ENCODE assay signal across 8 mouse cellular contexts in the genomic region with DNA sequence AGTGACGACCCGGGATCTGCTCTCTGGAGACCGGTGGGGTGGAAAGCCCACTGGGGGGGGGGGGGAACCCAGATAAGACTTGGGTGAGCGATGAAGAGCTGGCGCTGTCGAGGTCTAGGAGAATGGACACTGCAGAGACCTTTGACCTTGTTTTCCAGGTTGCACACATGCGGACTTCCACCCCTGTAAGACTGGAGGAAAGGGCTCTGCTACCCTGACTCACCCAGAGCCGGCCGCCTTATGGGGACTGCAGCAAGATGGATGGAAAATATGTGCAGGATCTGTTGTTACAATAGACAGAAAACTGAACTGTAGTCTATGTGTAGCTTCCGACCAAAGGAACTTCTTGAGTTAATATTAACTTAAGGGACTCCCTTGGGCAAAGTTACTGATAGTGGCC. TPM values are rescaled to one million over a fixed set of nuclear protein-coding genes. Genes with fewer than 3 reads are reported as not detected.
DNase-seq lines count a peak whose midpoint lies in the region; ATAC-seq lines count a peak whose summit lies in the region.

No protein-coding gene starts in this region.

- H3K27me3 ChIP-seq in kidney, embryonic 15.5 days, result no peaks in the 10 kb centered on the region
- H3K27me3 ChIP-seq in forebrain, embryonic 10.5 days (ENCODE audit: poor library complexity, severe bottlenecking), result no peaks in the 10 kb centered on the region
- H3K27me3 ChIP-seq in limb, embryonic 15.5 days, result no peaks in the 10 kb centered on the region

- 2% methylated on average over 10 of the region's 10 CpGs for WGBS in kidney, embryonic 15.5 days
- WGBS in forebrain, embryonic 10.5 days, result under 1% methylated on average over 10 of the region's 10 CpGs
- 2% methylated on average over 9 of the region's 10 CpGs for WGBS in limb, embryonic 15.5 days

- peak overlapping the region; percentile 84 for H3K9ac ChIP-seq in kidney, embryonic 15.5 days
- peak overlapping the region; percentile 90 for H3K9ac ChIP-seq in limb, embryonic 15.5 days

- no peaks in the 10 kb centered on the region for H3K9me3 ChIP-seq in kidney, embryonic 15.5 days (replicated peaks)
- no peaks in the 10 kb centered on the region for H3K9me3 ChIP-seq in forebrain, embryonic 10.5 days
- no peaks in the 10 kb centered on the region for H3K9me3 ChIP-seq in limb, embryonic 15.5 days

- ATAC-seq in kidney, embryonic 15.5 days (replicated peaks; ENCODE audit: low FRiP score), result peak; percentile 68
- ATAC-seq in limb, embryonic 15.5 days (ENCODE audit: insufficient number of reproducible peaks, low FRiP score, low TSS enrichment, low read depth), result 0 out of 2 replicates have a peak, but pooled peaks have one; percentile 7

- peak overlapping the region; percentile 99 for H3K27ac ChIP-seq in kidney, embryonic 15.5 days
- peak overlapping the region; percentile 99 for H3K27ac ChIP-seq in forebrain, embryonic 10.5 days
- H3K27ac ChIP-seq in limb, embryonic 15.5 days, result peak overlapping the region; percentile 99

- peaks cover 7% of the 10 kb centered on the region; the same call in 1 of the 2 replicates for H3K36me3 ChIP-seq in kidney, embryonic 15.5 days
- peaks cover 7% of the 10 kb centered on the region for H3K36me3 ChIP-seq in forebrain, embryonic 10.5 days (replicated peaks)
- 0 out of 2 replicates have a peak, but pooled peaks cover 4% of the 10 kb centered on the region for H3K36me3 ChIP-seq in limb, embryonic 15.5 days

- no peak for DNase-seq in kidney, postnatal 14 days
- peak; percentile 63 for DNase-seq in NIH3T3 (ENCODE audit: low read depth)
- no peak for DNase-seq in forebrain, embryonic 10.5 days (ENCODE audit: extremely low spot score, low spot score)
- peak; percentile 55 for DNase-seq in testis, postnatal 10 days (ENCODE audit: low spot score)
- no peak for DNase-seq in right cerebral cortex, adult 2 months (ENCODE audit: low spot score in 2 of 2)
- no peak for DNase-seq in right cerebral cortex, postnatal 14 days

- H3K4me2 ChIP-seq in kidney, embryonic 15.5 days, result peak overlapping the region; percentile 69
- H3K4me2 ChIP-seq in limb, embryonic 15.5 days, result peak overlapping the region; percentile 56

- H3K4me3 ChIP-seq in kidney, embryonic 15.5 days (replicated peaks), result peak overlapping the region; percentile 96
- H3K4me3 ChIP-seq in forebrain, embryonic 10.5 days, result peak overlapping the region; percentile 80
- peak overlapping the region; percentile 91 for H3K4me3 ChIP-seq in limb, embryonic 15.5 days

- peaks cover 11% of the 10 kb centered on the region for H3K4me1 ChIP-seq in kidney, embryonic 15.5 days
- peaks cover 35% of the 10 kb centered on the region for H3K4me1 ChIP-seq in forebrain, embryonic 10.5 days
- peaks cover 4% of the 10 kb centered on the region; the same call in 1 of the 2 replicates for H3K4me1 ChIP-seq in limb, embryonic 15.5 days

RNA-seq across cellular contexts. Expression of a gene that starts 0.4 kb away (rescaled TPM):
- 66.2 and 68.1 TPM in 2 replicates for polyA plus RNA-seq in kidney, embryonic 15.5 days (2015; fragmentation: Nextera tagmentation; extraction: Ambion mirVana)
- 52.3 and 52.4 TPM in 2 replicates for polyA plus RNA-seq in forebrain, embryonic 10.5 days (2016; fragmentation: Nextera tagmentation; extraction: Ambion mirVana)
- polyA plus RNA-seq in limb, embryonic 15.5 days (2015; fragmentation: Nextera tagmentation; extraction: Ambion mirVana), result 63.8 and 64.8 TPM in 2 replicates

RNA-seq across cellular contexts. Expression of a gene that starts 8.9 kb away (rescaled TPM):
- 11.1 and 12.3 TPM in 2 replicates for polyA plus RNA-seq in kidney, embryonic 15.5 days (2015; fragmentation: Nextera tagmentation; extraction: Ambion mirVana)
- 11.0 and 12.3 TPM in 2 replicates for polyA plus RNA-seq in forebrain, embryonic 10.5 days (2016; fragmentation: Nextera tagmentation; extraction: Ambion mirVana)
- polyA plus RNA-seq in limb, embryonic 15.5 days (2015; fragmentation: Nextera tagmentation; extraction: Ambion mirVana), result 9.9 and 11.6 TPM in 2 replicates

RNA-seq across cellular contexts. Expression of a gene that starts 9.0 kb away (rescaled TPM):
- polyA plus RNA-seq in kidney, embryonic 15.5 days (2015; fragmentation: Nextera tagmentation; extraction: Ambion mirVana), result 3.7 and 4.9 TPM in 2 replicates
- 3.1 and 3.5 TPM in 2 replicates for polyA plus RNA-seq in forebrain, embryonic 10.5 days (2016; fragmentation: Nextera tagmentation; extraction: Ambion mirVana)
- 1.8 and 2.5 TPM in 2 replicates for polyA plus RNA-seq in limb, embryonic 15.5 days (2015; fragmentation: Nextera tagmentation; extraction: Ambion mirVana)

RNA-seq across cellular contexts. Expression of a gene that starts 42.3 kb away (rescaled TPM):
- polyA plus RNA-seq in kidney, embryonic 15.5 days (2015; fragmentation: Nextera tagmentation; extraction: Ambion mirVana), result 11.6 and 15.7 TPM in 2 replicates
- polyA plus RNA-seq in forebrain, embryonic 10.5 days (2016; fragmentation: Nextera tagmentation; extraction: Ambion mirVana), result 13.4 and 16.9 TPM in 2 replicates
- polyA plus RNA-seq in limb, embryonic 15.5 days (2015; fragmentation: Nextera tagmentation; extraction: Ambion mirVana), result 12.8 and 14.3 TPM in 2 replicates

RNA-seq across cellular contexts. Expression of a gene that starts 45.1 kb away (rescaled TPM):
- polyA plus RNA-seq in kidney, embryonic 15.5 days (2015; fragmentation: Nextera tagmentation; extraction: Ambion mirVana), result 60.0 and 65.0 TPM in 2 replicates
- polyA plus RNA-seq in forebrain, embryonic 10.5 days (2016; fragmentation: Nextera tagmentation; extraction: Ambion mirVana), result 97.6 and 99.8 TPM in 2 replicates
- 51.1 and 51.6 TPM in 2 replicates for polyA plus RNA-seq in limb, embryonic 15.5 days (2015; fragmentation: Nextera tagmentation; extraction: Ambion mirVana)

Comparison
In these comparisons a context has a peak if more than half of its experiments do, and no peak if none do; other contexts are left out.
1. DNase-seq: peak in NIH3T3 (single experiment) and testis, postnatal 10 days (single experiment); none in kidney, postnatal 14 days (single experiment), forebrain, embryonic 10.5 days (single experiment), right cerebral cortex, adult 2 months (0 of 2) and right cerebral cortex, postnatal 14 days (single experiment).
2. Peak in every context shown above with its lines, with median percentiles within 50 percentile points of each other: H3K27ac ChIP-seq and H3K4me3 ChIP-seq.